Mouse (Mus musculus) forebrain, embryonic 12.5 days (tissue): ENCODE data around the gene Dnajc7. TPM values are rescaled to one million over a fixed set of nuclear protein-coding genes. Genes with fewer than 3 reads are reported as not detected.
A peak's percentile ranks its signal among the peaks of the same experiment; 100 is the strongest.
"Not testable (repeated sequence)": the region's sequence is repeated elsewhere in the genome, so short reads cannot be mapped to it uniquely, and the experiment has no call there.

Source experiments
- ATAC-seq: fragments of 200-750 bp; cut with Nextera tagmentation; 2 replicates; pipeline ENCODE4 v1.8.0; 2017; ENCODE audit warnings: moderate TSS enrichment; ENCODE audit not compliant: low FRiP score
- H3K27ac ChIP-seq: fragments of 300-500 bp; sonication (generic); 2 replicates; pipeline ENCODE4 v1.5.1; 2016; ENCODE audit warnings: mild to moderate bottlenecking
- H3K27me3 ChIP-seq: fragments of 300-500 bp; sonication (generic); 2 replicates; pipeline ENCODE4 v1.6.1; 2016; ENCODE audit warnings: mild to moderate bottlenecking
- H3K36me3 ChIP-seq: fragments of 300-500 bp; sonication (generic); replicated peaks from 2 replicates; pipeline ENCODE4 v1.6.1; 2016; ENCODE audit warnings: mild to moderate bottlenecking
- H3K4me1 ChIP-seq: fragments of 300-500 bp; sonication (generic); 2 replicates; pipeline ENCODE4 v1.6.1; 2016
- H3K4me2 ChIP-seq: fragments of 300-500 bp; sonication (generic); 2 replicates; pipeline ENCODE4 v1.6.1; 2016; ENCODE audit warnings: mild to moderate bottlenecking, moderate library complexity
- H3K4me3 ChIP-seq: fragments of 300-500 bp; sonication (generic); replicated peaks from 2 replicates; pipeline ENCODE4 v1.5.1; 2016; ENCODE audit warnings: mild to moderate bottlenecking
- H3K9ac ChIP-seq: fragments of 300-500 bp; sonication (generic); 2 replicates; pipeline ENCODE4 v1.6.1; 2016; ENCODE audit warnings: mild to moderate bottlenecking
- H3K9me3 ChIP-seq: fragments of 300-500 bp; sonication (generic); 2 replicates; pipeline ENCODE4 v1.6.1; 2016
- WGBS: fragments of 180-500 bp; shearing (Covaris S2); methylation state at CpG from one replicate; pipeline ENCODE4 v1.1.7; 2016; 5-methylcytosine and 5-hydroxymethylcytosine counted together
- polyA plus RNA-seq: library from polyadenylated mRNA; unstranded; fragments of >200 nt; fragmentation: Nextera tagmentation; extraction: Ambion mirVana; gene quantifications from 2 replicates; pipeline ENCODE4 v1.2.1, GENCODE M21; 2016

The Dnajc7 gene
- polyA plus RNA-seq, 1 experiment from 2014 or later: 299 TPM

DNA sequence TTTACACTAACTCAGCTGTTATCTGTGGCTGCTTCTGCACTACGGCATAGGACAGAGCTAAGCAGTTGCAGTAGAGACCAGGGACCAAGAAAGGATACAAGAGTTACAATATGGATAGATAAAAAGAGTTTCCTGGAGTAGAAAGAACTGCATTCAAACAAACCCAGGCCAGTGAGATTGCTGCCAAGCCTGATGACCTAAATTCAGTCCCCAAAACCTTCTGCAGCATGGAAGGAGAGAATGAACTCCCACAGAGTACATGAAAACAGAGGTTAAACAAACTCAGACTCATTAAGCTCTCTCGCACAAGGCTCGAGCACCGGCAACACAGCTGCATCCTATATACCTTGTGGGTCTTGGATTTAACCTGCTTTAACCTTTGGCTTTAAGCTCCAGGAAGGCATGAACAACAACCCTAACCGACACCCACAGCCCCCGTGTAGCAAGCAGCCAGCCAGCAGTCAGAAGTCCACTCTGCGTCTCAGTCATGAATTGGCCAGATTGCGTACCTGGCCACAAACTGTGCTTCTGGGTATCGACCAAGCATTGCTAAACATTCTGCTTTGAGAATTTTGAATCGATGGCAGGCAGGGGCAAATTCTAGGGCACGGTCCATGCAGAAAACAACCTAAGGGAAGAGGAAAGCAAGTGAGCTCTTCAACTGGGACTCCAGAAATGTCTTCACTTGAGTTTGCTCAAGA lies 27.5 kb downstream of the Dnajc7 start:
- H3K36me3 ChIP-seq: peaks cover 95% of the 10 kb centered on the region
- ATAC-seq: no peak
- WGBS: 93% methylated on average over 11 of the region's 11 CpGs

GRCm38 (mm10) chr11:100588462-100588861 lies 31.5 kb downstream of the Dnajc7 start:
- Histone ChIP-seq H3K4me3 (no peak overlapping the region), H3K9ac (no peak overlapping the region), H3K27me3 (no peaks in the 10 kb centered on the region), H3K4me1 (no peaks in the 10 kb centered on the region), H3K36me3 (peaks cover 97% of the 10 kb centered on the region), H3K4me2 (no peak overlapping the region), H3K9me3 (no peaks in the 10 kb centered on the region), H3K27ac (no peak overlapping the region)
- no peak for ATAC-seq
- 97% methylated on average over 2 of the region's 2 CpGs for WGBS

More for the DNA sequence above, 27.5 kb downstream of the Dnajc7 start:
- H3K4me3 ChIP-seq: no peak overlapping the region
- H3K27me3 ChIP-seq: no peaks in the 10 kb centered on the region
- H3K4me1 ChIP-seq: no peaks in the 10 kb centered on the region
- H3K27ac ChIP-seq: no peak overlapping the region
- H3K9me3 ChIP-seq: no peaks in the 10 kb centered on the region
- no peak overlapping the region for H3K9ac ChIP-seq
- H3K4me2 ChIP-seq: no peak overlapping the region

DNA sequence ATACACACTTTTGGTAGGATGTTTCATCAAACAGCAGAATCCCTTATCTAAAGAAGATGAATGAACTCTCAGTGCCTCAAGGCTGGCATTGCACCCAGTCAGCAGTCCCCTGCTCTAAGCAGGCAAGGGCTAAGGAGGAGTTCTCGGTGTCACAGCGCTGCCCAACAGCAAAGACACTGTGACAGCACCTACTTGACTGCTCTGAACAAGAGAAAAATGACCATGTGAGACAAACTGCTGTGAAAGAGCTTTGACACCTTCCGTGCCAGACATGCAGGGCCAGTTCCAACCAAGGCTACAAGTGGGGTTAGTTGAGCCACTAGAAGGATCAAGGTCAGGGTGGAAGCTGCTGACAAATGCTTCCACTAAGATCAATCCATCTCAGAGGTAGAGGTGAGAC lies 34.8 kb downstream of the Dnajc7 start:
- no peak overlapping the region for H3K9ac ChIP-seq
- H3K4me1 ChIP-seq: peaks cover 4% of the 10 kb centered on the region; the same call in 1 of the 2 replicates
- no peak overlapping the region for H3K4me2 ChIP-seq
- H3K36me3 ChIP-seq: peaks cover 99% of the 10 kb centered on the region
- H3K4me3 ChIP-seq: no peak overlapping the region
- ATAC-seq: no peak
- WGBS: 97% methylated on average over 3 of the region's 3 CpGs
- no peaks in the 10 kb centered on the region for H3K9me3 ChIP-seq
- H3K27me3 ChIP-seq: no peaks in the 10 kb centered on the region
- H3K27ac ChIP-seq: no peak overlapping the region

- no peak overlapping the region for H3K4me3 ChIP-seq
- no peak overlapping the region for H3K4me2 ChIP-seq
- WGBS: 93% methylated on average over 7 of the region's 7 CpGs
- H3K27me3 ChIP-seq: no peaks in the 10 kb centered on the region
- H3K4me1 ChIP-seq: peaks cover 4% of the 10 kb centered on the region; the same call in 1 of the 2 replicates
- H3K9ac ChIP-seq: no peak overlapping the region
- peaks cover 99% of the 10 kb centered on the region for H3K36me3 ChIP-seq
- ATAC-seq: no peak
- no peak overlapping the region for H3K27ac ChIP-seq
- no peaks in the 10 kb centered on the region for H3K9me3 ChIP-seq
These were observed 35.4 kb downstream of the Dnajc7 start for GRCm38 (mm10) chr11:100584561-100584961.

GRCm38 (mm10) chr11:100582836-100583235 lies 37.1 kb downstream of the Dnajc7 start:
- Histone ChIP-seq H3K9me3 (no peaks in the 10 kb centered on the region), H3K4me3 (no peak overlapping the region), H3K27ac (no peak overlapping the region), H3K27me3 (no peaks in the 10 kb centered on the region), H3K4me2 (no peak overlapping the region), H3K36me3 (peaks cover 98% of the 10 kb centered on the region), H3K4me1 (peaks cover 4% of the 10 kb centered on the region; the same call in 1 of the 2 replicates), H3K9ac (no peak overlapping the region)
- 98% methylated on average over 2 of the region's 2 CpGs for WGBS
- ATAC-seq: no peak

GRCm38 (mm10) chr11:100582413-100582812 lies 37.6 kb downstream of the Dnajc7 start:
- H3K4me2 ChIP-seq, ATAC-seq, H3K27me3 ChIP-seq, H3K4me1 ChIP-seq, H3K9ac ChIP-seq, H3K4me3 ChIP-seq, H3K9me3 ChIP-seq, H3K27ac ChIP-seq: not testable (repeated sequence)
- peaks cover 93% of the 10 kb centered on the region for H3K36me3 ChIP-seq
- WGBS: 94% methylated on average over 1 of the region's 1 CpGs

- Histone ChIP-seq H3K36me3 (peaks cover 87% of the 10 kb centered on the region), H3K4me3 (no peak overlapping the region), H3K9me3 (no peaks in the 10 kb centered on the region), H3K4me1 (peaks cover 4% of the 10 kb centered on the region; the same call in 1 of the 2 replicates), H3K27ac (0 out of 2 replicates have a peak overlapping the region, but pooled peaks have one; percentile 19), H3K27me3 (no peaks in the 10 kb centered on the region), H3K9ac (no peak overlapping the region), H3K4me2 (no peak overlapping the region)
- ATAC-seq: no peak
- 63% methylated on average over 4 of the region's 4 CpGs for WGBS
These were observed 38.2 kb downstream of the Dnajc7 start for GRCm38 (mm10) chr11:100581756-100582155.

GRCm38 (mm10) chr11:100580275-100580674 lies 39.7 kb downstream of the Dnajc7 start:
- no peak for ATAC-seq
- H3K9ac ChIP-seq: no peak overlapping the region
- peaks cover 72% of the 10 kb centered on the region for H3K36me3 ChIP-seq
- H3K4me2 ChIP-seq: no peak overlapping the region
- H3K27ac ChIP-seq: no peak overlapping the region
- no peaks in the 10 kb centered on the region for H3K9me3 ChIP-seq
- H3K4me3 ChIP-seq: no peak overlapping the region
- peaks cover 14% of the 10 kb centered on the region for H3K4me1 ChIP-seq
- H3K27me3 ChIP-seq: no peaks in the 10 kb centered on the region; the same call in 1 of the 2 replicates
- WGBS: 94% methylated on average over 13 of the region's 13 CpGs

DNA sequence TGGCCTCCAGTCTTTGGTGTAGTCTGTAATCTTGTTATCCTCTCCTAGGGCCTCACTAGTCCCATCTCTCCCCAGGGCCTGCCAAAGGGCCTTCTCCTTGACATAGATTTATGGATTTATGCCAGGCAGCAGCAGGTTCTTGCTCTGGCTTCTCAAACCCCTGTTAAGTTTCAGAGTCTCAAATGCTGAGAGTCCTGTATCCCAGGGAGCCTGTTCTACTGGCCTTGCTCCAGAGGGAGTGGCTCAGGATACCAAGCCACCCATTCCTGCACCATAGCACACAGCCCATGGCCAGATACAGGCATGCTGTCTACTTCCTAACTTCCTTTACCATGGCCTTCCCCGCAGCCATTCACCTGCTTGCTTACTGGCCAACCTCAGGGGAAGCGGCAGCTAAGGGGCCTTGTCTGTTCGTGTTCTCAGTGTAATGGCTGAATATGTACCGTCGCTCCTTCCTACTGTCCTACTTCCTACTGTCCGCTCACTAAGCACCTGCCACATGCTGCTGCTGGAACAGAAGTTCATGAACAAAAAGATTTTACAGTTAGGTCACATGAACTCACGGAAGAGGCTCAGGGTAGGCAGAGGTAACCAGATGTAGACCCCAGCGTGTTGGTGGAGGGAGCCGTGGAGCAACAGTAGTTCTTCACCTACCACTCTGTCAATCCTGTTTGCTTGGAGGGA lies 40.7 kb downstream of the Dnajc7 start:
- 95% methylated on average over 9 of the region's 9 CpGs for WGBS
- Histone ChIP-seq H3K4me2 (no peak overlapping the region), H3K36me3 (peaks cover 62% of the 10 kb centered on the region), H3K27ac (no peak overlapping the region), H3K9ac (no peak overlapping the region), H3K9me3 (no peaks in the 10 kb centered on the region), H3K4me3 (no peak overlapping the region), H3K4me1 (peaks cover 22% of the 10 kb centered on the region), H3K27me3 (no peaks in the 10 kb centered on the region; the same call in 1 of the 2 replicates)
- ATAC-seq: no peak

DNA sequence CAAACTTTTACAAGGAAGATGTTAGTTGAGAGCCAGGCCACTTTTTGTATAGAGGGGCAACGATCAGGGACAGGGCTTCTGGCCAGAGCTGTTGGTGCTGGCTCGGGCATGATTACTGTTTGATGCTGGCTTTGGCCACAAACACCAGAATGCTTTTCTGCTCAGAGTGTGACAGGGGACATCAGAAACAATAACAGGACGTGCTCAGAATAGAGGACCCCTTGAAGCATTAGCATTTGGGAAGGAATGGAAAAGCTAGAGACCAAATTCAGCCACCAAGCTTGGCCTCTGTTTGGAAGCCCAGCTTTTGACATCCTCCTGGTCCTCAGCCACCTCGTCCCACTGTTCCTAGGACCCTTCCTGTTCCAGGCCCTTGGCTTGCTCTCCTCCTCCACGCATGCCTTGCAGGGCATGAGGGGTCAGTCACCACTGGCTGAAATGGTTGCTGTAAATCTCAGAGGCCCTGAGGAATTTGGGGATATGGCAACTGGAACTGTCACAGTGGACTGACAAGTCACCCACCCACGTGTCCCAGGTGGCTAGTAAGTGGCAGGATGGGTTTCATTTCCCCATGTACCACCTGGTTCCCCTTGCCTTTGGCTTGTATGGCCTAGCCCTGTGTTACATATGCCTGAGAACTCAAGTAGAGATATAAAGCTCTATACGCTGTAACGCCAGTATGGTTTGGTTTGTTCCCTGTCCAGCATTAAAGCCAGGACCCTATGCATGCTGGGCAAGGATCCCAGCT lies 41.9 kb downstream of the Dnajc7 start:
- Histone ChIP-seq H3K27me3 (no peaks in the 10 kb centered on the region; the same call in 1 of the 2 replicates), H3K4me3 (no peak overlapping the region), H3K4me2 (no peak overlapping the region), H3K9me3 (no peaks in the 10 kb centered on the region), H3K27ac (no peak overlapping the region), H3K36me3 (peaks cover 50% of the 10 kb centered on the region), H3K4me1 (peaks cover 22% of the 10 kb centered on the region), H3K9ac (no peak overlapping the region)
- WGBS: 81% methylated on average over 8 of the region's 8 CpGs
- ATAC-seq: no peak

GRCm38 (mm10) chr11:100576256-100576655 lies 43.7 kb downstream of the Dnajc7 start:
- no peak overlapping the region for H3K4me3 ChIP-seq
- ATAC-seq: no peak
- peaks cover 32% of the 10 kb centered on the region for H3K36me3 ChIP-seq
- WGBS: 71% methylated on average over 21 of the region's 21 CpGs
- peaks cover 16% of the 10 kb centered on the region for H3K27me3 ChIP-seq
- H3K27ac ChIP-seq: no peak overlapping the region
- H3K4me1 ChIP-seq: peaks cover 19% of the 10 kb centered on the region
- H3K9me3 ChIP-seq: no peaks in the 10 kb centered on the region
- no peak overlapping the region for H3K9ac ChIP-seq
- H3K4me2 ChIP-seq: no peak overlapping the region

DNA sequence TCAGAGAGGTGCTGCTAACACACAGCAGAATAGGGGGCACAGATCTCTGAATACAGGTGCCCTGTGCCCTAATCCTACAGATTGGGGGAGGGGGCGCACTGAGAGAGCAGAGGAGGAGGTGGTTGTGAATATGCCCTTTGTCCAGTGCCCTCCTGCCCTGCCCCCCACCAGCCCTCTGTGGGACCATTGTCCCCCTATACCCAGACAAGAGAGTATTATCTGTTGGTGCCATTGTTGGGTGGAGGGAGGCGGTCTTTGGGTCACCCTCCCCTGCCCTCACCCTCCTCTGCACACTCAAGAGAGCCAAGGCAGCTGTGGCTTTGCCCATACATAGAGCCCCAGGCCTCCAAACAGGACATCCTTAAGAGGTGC lies 44.5 kb downstream of the Dnajc7 start:
- Histone ChIP-seq H3K27me3 (peaks cover 23% of the 10 kb centered on the region), H3K4me1 (peaks cover 27% of the 10 kb centered on the region), H3K36me3 (peaks cover 25% of the 10 kb centered on the region), H3K4me3 (peak overlapping the region; percentile 69), H3K4me2 (peak overlapping the region; percentile 83), H3K9ac (peak overlapping the region; percentile 71), H3K9me3 (no peaks in the 10 kb centered on the region), H3K27ac (0 out of 2 replicates have a peak overlapping the region, but pooled peaks have one; percentile 50)
- 9% methylated on average over 2 of the region's 2 CpGs for WGBS
- no peak for ATAC-seq
